Mouse (Mus musculus) thymus, postnatal 10 days (tissue): ENCODE measurements around the gene Gdpd4.

ENCODE experiments used
- DNase-seq, 2 experiments: peaks; one replicate each; pipeline ENCODE4 v3.0.0; 2021; ENCODE audit warnings: low spot score in 2 of 2

Gdpd4 gene

GRCm38 (mm10) chr7:97919742-97920141 lies at the start of gene Gdpd4:
Gdpd4 (plus strand) TSS chr7:97919955.
- DNase-seq, result no peak

DNA sequence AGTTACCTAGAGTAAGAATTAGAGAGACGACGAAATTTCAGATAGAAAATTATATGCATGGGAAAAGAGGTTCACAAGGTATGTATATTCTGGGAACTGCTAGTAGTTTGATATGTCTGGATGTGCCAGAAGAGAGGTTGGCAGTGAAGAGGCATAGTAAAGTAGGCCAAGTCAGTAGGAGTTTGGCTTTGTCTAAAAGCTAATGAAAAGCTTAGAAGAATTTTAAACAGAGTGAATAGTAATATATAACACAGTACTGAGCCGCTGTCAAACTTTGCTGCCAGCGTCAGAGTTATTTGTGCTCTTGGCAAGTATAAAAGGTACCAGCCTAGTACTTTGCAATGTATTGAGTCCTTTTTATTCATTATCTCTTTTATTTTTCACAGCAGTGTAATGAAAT lies 47.4 kb upstream of the Gdpd4 start:
- no peak for DNase-seq

- DNase-seq, result no peak
Measured at GRCm38 (mm10) chr7:97873317-97873716, 46.4 kb upstream of the Gdpd4 start.

DNA sequence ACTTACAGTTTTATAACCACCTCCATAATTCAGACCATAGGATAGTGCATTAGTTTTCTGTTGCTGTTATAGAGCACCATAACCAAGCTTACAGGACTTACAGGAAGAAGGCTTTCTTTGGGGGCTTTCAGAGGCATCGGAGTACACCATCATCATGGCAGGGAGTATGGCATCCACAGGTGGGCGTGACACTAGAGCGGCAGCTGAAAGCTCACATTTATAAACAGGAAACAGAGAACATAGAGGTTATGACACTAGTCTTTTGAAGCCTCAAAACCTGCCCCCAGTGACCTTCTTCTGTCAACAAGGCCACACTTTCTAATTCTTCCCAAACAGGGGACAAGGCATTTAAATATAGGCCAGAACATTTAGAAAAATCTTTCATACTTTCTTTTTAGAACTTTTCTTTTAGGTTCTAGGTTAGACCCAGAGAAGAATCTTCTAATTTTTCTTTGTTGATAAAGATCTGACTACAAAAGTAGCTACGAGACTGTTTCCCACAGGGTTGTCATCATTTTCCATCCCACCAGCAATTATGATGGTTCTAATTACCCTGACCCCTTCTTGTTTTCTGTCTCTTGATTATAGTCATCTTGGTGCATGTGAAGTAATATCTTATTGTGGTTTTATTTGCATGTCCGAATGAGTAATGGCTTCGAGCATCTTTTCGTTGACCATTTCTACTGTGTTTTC lies 41.8 kb upstream of the Gdpd4 start:
- peak; percentile 51 to 53 for DNase-seq

GRCm38 (mm10) chr7:97911646-97912045 lies 8.1 kb upstream of the Gdpd4 start:
- no peak for DNase-seq

DNA sequence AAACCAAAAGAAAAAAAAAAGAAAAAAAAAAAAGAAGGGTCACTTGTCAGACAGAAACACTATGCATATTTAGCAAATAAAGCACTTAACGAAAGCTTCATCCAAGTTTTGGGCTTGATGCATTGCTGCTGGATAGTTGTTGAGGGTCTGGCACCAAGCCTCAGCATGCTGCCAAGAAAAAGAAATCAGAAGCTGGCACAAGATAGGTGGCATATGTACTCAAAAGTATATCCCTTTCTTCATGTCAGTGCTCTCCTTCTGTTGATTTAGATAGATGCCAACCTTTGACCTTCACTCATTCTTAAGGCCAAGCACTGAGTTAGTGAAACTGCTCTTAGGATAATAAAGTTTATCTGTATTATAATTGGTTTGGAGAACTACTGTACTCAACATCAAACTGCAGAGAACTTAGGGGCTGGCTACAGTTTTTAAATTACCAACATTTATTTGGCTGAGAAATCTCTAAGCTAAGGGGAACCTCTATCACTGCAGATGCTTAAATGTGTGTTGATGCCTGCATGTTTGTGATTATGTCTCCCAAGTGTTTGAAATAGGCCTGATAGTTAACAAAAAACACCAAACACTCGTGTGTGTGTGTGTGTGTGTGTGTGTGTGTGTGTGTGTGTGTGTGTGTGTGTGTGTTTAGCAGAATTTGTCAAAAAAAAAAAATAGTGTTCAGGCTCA lies 4.8 kb upstream of the Gdpd4 start:
- DNase-seq, result no peak

DNA sequence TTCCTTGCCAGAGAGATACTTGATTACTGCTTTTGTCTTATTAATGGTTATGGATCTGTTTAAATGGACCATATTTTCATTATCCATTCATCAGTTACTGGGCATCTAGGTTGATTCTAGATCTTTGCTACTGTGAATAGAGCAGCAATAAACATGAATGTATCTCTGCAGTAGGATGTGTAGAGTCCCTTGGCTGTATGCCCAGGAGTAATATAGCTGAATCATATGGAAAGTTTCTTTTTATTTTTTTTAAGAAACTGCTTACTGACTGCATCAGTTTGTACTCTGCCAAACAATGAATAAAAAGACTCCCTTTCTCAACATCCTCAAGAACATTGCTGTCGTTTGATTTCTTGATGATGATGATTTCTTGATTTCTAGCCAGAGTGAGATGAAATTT lies 6.1 kb downstream of the Gdpd4 start:
- DNase-seq, result no peak

DNA sequence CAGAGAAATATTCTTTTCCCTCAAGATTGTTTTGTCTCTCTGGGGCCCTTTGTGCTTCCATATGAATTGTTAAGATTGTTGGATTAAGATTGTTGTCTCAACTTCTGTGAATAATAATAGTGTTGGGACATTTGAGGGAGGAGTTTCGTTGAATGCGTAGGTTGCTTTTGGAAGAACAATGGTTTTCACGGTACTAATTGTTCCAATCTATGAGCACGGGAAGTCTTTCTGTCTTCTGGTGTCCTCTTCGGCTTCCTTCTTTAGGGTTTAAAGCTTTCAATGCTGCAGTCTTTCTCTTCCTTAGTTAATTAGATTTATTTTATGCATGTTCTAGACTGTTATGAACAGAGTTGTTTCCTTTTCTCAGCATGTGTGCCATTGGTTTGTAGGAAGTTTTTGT lies 7.2 kb downstream of the Gdpd4 start:
- DNase-seq, result no peak

GRCm38 (mm10) chr7:97944485-97944884 lies 24.7 kb downstream of the Gdpd4 start:
- DNase-seq, result no peak

GRCm38 (mm10) chr7:97972486-97972885 lies 52.7 kb downstream of the Gdpd4 start:
- no peak for DNase-seq

DNA sequence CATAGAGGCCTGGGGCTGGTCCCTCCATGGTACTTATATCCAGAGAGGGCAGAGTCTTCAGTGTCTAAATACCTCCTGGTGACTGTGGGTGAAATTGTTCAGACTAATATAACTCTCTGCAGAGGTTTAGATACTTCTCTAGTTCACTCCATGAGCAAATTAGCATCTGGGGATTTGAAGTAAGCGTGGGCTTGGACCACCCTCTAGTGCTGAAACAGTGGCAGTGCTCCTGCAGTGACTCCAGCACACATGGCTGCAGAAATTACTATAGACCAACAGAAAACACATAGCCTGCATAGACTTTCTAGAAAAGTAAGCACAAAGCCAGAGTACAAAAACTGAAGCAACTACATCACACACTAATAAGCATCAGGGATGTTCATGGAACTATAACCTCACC lies 57.7 kb downstream of the Gdpd4 start:
- DNase-seq, result peak; percentile 19 to 48

DNA sequence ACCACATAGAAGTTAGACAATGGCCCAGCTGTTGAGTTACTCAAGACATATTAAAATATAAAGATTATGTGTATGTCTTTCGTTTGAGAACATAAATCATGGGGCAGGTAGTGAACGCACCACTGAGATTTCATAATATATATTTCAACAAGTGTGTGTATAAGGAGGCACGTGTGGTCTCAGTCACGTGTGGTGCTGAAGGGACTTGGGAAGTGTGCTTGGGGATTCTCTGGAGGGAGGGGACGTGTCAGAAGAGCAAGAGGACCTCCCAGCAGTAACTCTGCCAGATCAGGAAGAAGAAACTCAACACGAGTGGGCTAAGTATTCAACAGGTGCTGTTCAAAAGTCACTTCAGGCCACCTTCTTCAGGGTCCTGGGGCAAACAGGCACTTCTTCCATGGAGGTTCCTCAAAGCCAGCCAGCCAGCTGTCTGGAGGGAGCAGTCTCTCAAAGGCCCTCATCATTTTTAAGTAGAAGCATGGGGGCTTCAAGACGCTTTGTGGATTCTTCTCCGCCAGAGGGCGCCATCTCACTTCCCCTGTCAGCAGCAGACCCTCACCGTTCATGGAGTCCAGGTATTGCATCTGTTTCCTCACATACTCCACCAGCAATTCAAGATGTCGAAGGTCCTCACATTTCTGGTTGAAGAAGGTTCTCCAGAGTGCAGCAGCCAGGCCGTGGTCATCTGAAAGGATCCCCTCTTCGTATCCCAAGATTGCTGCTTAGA lies 64.5 kb downstream of the Gdpd4 start:
- DNase-seq, result peak; percentile 39 to 78

DNA sequence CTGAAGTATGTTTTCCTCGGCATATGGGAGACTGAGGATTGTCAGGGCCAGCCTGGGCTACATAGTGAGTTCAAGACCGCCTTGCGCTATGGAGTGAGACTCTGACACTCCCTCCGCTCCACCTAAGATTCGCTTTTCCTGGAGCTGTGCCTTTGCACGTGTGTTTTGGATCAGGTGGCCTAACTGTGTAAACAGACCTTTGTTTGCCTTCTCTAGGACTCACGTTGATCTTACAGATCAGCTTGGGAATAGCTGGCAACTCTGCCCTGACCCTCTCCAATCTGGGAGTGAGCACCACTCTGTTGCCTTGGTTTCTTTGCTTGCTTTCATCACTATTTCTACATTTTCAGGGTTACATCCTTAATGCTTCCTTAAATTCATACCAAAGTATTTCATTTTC lies 82.9 kb downstream of the Gdpd4 start:
- DNase-seq, result no peak

DNA sequence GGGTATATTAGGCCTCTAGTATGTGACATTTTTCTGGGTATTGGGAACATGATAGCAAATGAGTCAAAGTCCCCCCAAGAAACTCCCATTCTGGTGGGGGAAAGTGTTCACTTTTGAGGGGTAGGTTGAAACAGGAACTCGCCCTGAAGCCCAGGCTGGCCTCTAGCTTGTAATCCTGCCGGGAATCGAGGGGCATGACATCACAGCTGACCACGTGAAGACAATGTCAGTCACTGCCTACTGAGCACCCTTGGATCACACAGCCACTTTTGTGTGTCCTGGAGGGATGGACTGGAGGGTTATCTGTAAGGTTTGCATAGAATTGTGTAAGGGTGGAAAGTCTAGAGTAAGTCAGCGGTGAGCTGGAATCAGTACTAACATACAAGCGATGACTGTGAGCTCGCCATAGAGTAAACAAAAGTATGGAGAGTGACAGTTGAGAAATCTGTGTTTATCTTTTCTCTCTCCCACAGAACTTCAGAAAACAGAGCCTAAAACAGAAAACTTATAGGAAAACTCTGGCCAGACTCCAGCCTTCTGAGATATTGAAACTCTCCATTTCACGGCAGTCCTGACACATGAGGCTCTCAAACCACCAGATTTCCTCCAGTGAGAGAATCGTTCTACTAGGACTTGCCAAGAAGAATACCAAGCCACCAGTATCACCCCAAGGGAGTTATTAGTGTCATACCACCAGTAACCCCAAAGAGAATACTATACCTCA lies 128.5 kb downstream of the Gdpd4 start:
- no peak for DNase-seq

DNA sequence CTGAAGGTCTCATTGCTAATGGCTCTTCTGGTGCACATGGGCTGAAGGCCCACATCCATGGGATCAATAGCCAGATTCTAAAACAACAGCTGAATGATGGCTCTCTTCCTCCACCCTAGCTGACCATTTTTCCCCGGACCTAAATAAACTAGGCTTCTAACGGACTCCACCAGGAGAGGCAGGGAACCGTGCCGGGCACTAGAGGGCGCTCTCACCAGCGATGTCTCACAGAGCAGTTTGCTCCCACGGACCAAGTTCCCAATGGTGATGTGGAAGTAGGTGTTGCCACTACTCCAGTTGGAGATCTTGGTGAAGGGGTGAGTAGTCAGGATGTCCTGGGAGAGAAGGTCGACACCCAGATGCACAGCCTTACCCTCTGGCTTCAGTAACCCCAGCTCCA lies 132.2 kb downstream of the Gdpd4 start:
- DNase-seq, result peak in 1 of 2 experiments; percentile 64

- no peak for DNase-seq
Measured at GRCm38 (mm10) chr7:98054461-98054860, 134.7 kb downstream of the Gdpd4 start.

- no peak for DNase-seq
Measured at GRCm38 (mm10) chr7:98054942-98055341, 135.2 kb downstream of the Gdpd4 start.

DNA sequence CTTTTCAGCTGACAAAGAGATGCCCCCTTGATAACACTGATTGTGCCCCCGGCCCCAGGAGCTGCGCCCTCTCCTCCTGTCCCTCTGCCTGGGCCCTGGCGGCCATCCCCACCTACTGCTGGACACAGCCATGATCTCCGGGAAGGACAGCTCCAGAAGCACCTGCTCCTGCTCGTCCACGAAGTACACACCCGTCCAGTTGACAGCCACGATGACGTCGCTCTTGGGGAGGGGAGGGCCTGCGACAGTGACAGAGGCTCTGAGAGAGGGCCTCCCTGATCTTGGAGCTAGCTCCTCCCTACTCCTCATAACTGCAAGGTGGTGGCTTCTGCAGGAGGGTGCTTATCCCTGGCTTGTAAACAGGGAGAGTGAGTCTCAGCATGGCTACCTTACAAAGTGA lies 146.5 kb downstream of the Gdpd4 start:
- DNase-seq, result no peak

DNA sequence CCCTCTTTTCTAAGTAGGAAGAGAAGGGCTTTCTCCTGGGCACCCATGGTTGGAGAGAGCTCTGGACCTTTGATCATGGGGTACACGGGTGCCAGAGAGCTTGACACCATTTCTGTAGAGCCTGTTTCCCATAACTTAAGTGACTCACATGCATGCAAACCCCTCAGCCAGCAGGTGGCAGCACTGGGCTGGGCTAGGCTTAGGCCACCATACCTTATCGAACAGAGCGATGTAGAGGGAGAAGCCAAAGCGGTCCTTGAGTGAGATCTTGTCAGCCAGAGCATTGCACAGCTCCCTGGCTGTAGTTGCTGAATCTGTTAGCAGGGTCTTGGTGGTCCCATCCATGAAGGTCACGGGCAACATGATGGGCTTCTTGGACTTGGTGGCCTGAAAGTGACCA lies 151.9 kb downstream of the Gdpd4 start:
- DNase-seq, result peak; percentile 60 to 91

DNA sequence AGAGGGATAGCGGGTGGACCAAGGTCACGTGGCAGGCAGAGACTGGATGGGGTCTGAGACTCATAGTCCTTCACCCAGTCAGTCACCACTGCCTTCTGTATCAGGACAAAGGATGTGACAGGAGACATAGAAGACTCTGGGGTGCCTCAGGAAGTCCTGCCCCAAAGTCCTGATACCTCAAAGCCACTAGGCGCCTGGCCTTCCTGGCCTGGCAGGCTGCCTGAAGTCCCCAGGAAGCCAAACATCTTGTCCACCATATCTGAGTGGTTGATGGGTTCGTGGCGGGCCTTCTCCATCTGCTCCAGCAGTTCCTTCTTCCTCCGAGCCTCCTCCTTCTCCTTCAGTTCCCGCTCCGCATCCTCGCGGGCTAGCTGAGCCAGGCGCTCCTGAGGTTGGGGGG lies 157.7 kb downstream of the Gdpd4 start:
- no peak for DNase-seq

DNA sequence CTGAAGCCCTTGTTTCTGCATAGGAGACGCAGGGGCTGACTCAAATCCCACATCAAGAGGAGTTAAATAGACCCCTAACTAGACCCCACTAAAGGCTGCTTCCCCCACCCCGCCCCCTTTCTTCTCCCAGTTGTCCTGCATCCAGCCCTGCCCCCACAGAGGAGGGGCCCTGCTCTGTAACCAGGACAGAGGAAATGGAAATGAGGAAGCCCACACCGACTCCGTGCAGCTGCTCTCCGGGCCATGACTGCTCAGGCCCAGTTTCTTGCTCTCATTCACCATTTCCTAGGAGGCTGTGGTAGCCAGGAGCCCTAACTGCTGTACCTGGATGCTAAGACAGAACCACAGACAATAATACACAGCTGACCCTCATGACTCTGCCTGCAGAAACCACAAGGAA lies 162.6 kb downstream of the Gdpd4 start:
- DNase-seq, result no peak
